Mouse (Mus musculus): ENCODE results near the gene Kcna7. TPM values are rescaled to one million over a fixed set of nuclear protein-coding genes. Genes with fewer than 3 reads are reported as not detected.
"Not testable (repeated sequence)": the region's sequence is repeated elsewhere in the genome, so short reads cannot be mapped to it uniquely, and the experiment has no call there.

Kcna7 gene
- total RNA-seq (2014; fragmentation: Nextera tagmentation) (not detected in 2 replicates), total RNA-seq (2017) (not detected in 2 replicates)

GRCm38 (mm10) chr7:45405091-45406075 lies at the start of gene Kcna7:
Gene Kcna7 (plus strand): TSS chr7:45405653.
- ATAC-seq (replicated peaks; ENCODE audit: low FRiP score, low TSS enrichment, poor library complexity, severe bottlenecking): peak; percentile 60

DNA sequence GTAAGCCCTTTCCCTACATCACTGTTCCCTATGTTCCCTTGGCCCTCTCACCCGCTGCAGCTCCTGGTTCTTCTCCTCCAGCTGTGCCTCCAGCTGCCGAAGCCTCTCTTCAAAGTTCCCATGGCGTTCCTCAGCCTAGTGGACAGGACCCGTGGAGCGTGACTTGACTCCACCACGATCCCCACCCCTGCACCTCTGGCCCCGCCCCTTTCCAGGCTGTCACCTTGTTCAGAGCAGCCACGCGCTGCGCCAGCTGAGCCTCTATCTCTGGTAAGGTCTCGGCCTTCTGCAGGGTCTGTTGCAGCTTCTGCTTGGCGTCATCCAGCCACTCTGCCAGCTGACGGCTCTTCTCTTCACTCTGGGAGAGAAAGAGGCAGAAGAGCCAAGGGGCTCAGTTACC lies 49.4 kb upstream of the Kcna7 start:
- no peak for ATAC-seq (replicated peaks; ENCODE audit: low FRiP score, low TSS enrichment, poor library complexity, severe bottlenecking)

GRCm38 (mm10) chr7:45359081-45359480 lies 46.4 kb upstream of the Kcna7 start:
- not testable (repeated sequence) for ATAC-seq (replicated peaks; ENCODE audit: low FRiP score, low TSS enrichment, poor library complexity, severe bottlenecking)

DNA sequence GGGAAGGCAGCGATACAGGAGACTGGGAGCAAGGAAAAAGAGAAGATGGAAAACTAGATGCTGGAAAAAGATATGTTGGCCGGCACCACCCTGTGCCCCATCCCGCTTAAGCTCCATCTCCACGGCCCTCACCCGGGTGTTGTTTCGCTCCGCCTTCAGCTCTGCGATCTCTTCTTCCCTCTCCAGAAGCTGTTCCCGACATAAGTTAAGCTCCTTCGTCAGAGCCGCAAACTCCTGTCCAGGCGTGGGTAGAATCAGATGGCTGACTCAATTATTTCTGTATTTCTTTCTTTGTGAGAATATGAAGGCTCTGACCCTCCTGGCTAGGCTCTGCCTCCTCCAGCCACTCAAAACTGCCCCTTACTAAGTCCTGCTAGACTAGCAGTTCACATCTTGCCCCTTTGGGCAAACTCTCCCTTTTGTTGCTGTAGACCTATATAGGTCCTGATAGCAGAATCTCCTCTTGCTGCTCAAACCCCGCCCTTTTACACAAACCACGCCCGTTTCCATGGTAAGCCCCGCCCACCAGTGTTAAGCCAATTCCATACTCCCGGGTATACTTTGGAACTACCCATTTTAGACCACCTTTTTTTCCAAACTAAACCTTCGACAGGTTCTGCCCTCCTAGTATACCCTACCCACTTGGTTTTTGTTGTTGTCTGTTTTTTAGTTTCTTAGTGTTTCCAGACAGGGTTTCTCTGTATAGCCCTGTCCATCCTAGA lies 44.9 kb upstream of the Kcna7 start:
- ATAC-seq (replicated peaks; ENCODE audit: low FRiP score, low TSS enrichment, poor library complexity, severe bottlenecking): no peak

- ATAC-seq (replicated peaks; ENCODE audit: low FRiP score, low TSS enrichment, poor library complexity, severe bottlenecking): peak; percentile 73
Measured at GRCm38 (mm10) chr7:45361243-45361804, 44.1 kb upstream of the Kcna7 start.

- ATAC-seq (replicated peaks; ENCODE audit: low FRiP score, low TSS enrichment, poor library complexity, severe bottlenecking): no peak; the same call in 1 of the 2 replicates
Measured at GRCm38 (mm10) chr7:45362801-45363200, 42.7 kb upstream of the Kcna7 start.

DNA sequence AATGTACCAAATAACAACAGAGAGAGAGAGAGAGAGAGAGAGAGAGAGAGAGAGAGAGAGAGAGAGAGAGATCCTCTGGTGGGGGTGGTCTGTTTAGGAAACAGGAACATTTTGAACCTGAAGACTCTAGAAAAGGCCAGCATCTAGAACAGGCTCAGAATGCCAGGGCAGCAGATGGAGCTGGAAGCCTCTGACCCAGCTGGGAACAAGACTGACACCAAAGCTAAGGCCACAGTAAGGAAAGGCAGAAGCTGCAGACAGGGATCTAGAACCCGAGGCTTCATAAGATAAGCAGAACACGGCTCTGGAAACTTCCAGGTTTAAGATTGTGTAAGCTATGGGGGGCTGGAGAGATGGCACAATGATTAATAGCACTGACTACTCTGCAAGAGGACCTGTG lies 41.5 kb upstream of the Kcna7 start:
- ATAC-seq (replicated peaks; ENCODE audit: low FRiP score, low TSS enrichment, poor library complexity, severe bottlenecking): no peak

DNA sequence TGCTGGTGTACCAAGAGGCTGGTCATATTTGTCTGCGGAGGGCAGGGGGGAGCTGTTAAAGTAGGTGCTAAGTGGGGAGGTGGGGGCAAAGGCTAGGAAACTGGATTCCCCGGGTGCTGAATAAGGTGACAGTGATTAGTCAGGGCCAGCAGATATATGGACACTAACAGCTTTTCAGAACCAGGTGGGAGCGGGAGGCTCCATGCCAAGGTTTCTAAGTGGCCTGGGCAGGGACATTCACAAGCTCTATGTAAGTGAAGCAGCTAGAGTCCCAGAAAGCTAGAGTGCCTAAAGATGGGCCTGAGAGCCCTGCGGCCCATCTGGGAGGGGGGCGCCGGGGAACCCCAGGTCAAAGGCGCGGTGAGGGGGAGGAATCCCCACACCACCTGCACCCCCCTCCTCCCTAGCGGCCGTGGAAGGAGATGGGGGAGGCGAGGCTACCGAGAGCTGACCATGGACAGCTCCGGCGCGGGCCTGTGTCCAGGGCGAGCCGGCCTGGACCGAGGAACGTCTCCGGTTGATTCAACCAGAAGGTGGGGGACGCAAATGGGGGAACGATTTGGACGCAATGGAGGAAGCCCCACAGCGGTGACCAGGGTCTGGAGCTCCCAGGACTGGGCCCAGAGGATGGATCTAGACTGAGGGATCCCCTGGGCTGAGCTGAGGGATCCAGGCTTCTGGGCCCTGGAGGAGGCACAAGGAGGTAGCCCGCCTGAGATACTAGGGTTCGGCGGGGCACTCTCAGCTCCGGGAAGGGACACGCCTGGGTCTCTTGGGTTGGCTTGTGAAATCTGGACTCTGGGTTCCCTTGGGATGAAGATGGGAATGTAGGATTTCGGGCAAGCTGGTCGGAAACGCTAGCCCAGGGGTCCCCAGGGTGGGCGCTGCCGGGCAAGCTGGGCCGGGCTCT lies 39.5 kb upstream of the Kcna7 start:
- ATAC-seq (replicated peaks; ENCODE audit: low FRiP score, low TSS enrichment, poor library complexity, severe bottlenecking): no peak

DNA sequence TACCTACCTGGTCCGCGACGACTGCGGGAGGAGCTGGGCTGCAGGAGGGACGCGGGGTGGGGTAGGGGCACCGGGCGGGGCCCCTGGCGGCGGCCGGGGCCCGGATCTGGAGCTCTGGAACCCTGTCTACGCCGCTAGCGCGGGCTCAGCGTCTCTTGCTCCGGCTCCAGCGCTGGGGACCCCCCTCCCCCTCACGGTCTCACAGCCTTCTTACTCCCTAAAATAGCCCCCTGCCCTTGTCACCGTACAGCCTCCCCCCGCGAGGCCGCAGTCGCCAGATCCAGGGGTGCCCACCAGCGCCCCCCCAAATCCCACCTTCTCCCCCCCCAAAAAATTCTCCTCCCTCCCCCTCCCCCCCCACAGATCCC lies 38.8 kb upstream of the Kcna7 start, which contains the start of gene Ppfia3:
Gene Ppfia3, minus strand, starts transcription at position 368 of the 368 bp plus-strand sequence.
- no peak for ATAC-seq (replicated peaks; ENCODE audit: low FRiP score, low TSS enrichment, poor library complexity, severe bottlenecking)

GRCm38 (mm10) chr7:45367020-45367880 lies 38.2 kb upstream of the Kcna7 start:
- peak; percentile 83 for ATAC-seq (replicated peaks; ENCODE audit: low FRiP score, low TSS enrichment, poor library complexity, severe bottlenecking)

DNA sequence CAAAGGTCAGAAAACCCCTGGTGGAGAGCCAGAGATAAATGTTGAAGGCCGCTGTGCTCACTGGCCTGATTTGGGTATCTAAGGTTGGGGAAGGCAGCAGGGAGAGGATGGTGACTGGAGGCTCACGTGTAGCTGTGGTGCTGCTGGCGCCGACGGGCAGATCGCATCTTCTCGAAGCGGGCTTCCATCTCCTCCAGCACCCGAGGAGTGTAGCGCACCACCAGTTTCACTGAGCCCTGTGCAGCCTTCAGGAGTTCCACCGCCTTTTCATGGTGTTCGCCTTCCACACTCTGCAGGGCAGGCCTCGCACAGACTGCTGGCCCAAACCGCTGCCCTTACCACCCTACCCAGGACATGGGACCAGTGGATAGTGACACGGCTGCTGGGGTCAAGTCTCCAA lies 37.3 kb upstream of the Kcna7 start:
- no peak for ATAC-seq (replicated peaks; ENCODE audit: low FRiP score, low TSS enrichment, poor library complexity, severe bottlenecking)

GRCm38 (mm10) chr7:45369022-45369745 lies 36.3 kb upstream of the Kcna7 start:
- ATAC-seq (replicated peaks; ENCODE audit: low FRiP score, low TSS enrichment, poor library complexity, severe bottlenecking): no peak

GRCm38 (mm10) chr7:45369836-45370474 lies 35.5 kb upstream of the Kcna7 start:
- ATAC-seq (replicated peaks; ENCODE audit: low FRiP score, low TSS enrichment, poor library complexity, severe bottlenecking): no peak

- peak; percentile 75 for ATAC-seq (replicated peaks; ENCODE audit: low FRiP score, low TSS enrichment, poor library complexity, severe bottlenecking)
Measured at GRCm38 (mm10) chr7:45370475-45371311, 34.8 kb upstream of the Kcna7 start, which contains the start of gene Lin7b. Gene Lin7b (minus strand): TSS chr7:45370583.

DNA sequence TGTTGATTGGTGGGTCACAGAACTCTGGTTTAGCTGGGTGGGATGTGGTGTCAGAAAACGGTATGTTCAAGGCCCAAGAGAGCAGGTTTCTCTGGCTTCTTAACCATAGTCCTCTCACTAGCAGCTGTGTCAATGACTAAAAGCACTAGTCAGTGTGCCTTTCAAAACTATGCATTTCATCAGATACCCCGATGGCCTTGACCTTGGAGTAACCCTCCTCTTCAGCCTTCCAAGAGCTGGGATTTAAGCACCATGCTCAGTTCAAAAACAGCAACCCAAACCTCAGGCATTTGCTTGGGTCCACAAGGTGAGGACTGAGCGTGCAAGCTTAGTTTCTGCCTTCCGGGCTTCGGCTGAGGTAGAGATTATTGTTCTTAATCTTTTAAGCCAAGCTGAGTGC lies 33.1 kb upstream of the Kcna7 start:
- ATAC-seq (replicated peaks; ENCODE audit: low FRiP score, low TSS enrichment, poor library complexity, severe bottlenecking): no peak

GRCm38 (mm10) chr7:45374620-45375019 lies 30.8 kb upstream of the Kcna7 start:
- no peak for ATAC-seq (replicated peaks; ENCODE audit: low FRiP score, low TSS enrichment, poor library complexity, severe bottlenecking)
